In genomic region chr2:181768451-181768850, GRCm38 (mm10) we compare ENCODE assay signal across 22 mouse cellular contexts. TPM values are rescaled to one million over a fixed set of nuclear protein-coding genes. Genes with fewer than 3 reads are reported as not detected.
A peak's percentile ranks its signal among the peaks of the same experiment; 100 is the strongest.
DNase-seq lines count a peak whose midpoint lies in the region; ATAC-seq and TF ChIP-seq lines count a peak whose summit lies in the region.
"Had no signal": no experiment of that assay in that cellular context is flagged by ENCODE, and none has a peak within 500 bp of the region (broad histone marks: within the 10 kb centered on the region; RNA-seq: fewer than 3 reads in every experiment).

No protein-coding gene starts in this region.

- ATAC-seq in heart, embryonic 11.5 days (replicated peaks; ENCODE audit: insufficient number of reproducible peaks, low FRiP score, low TSS enrichment) = no peak
- no peak for ATAC-seq in forebrain, postnatal 0 days
- ATAC-seq in midbrain, embryonic 11.5 days (ENCODE audit: low FRiP score) = no peak
- no peak for ATAC-seq in neural tube, embryonic 15.5 days (ENCODE audit: low FRiP score)
- ATAC-seq in intestine, embryonic 16.5 days = no peak

- H3K9ac ChIP-seq in heart, embryonic 11.5 days (ENCODE audit: low read depth, low read length) = no peak overlapping the region
- 0 out of 2 replicates have a peak overlapping the region, but pooled peaks have one; percentile 4 for H3K9ac ChIP-seq in forebrain, postnatal 0 days
- H3K9ac ChIP-seq in midbrain, embryonic 11.5 days (ENCODE audit: low read length) = no peak overlapping the region
- H3K9ac ChIP-seq in neural tube, embryonic 15.5 days (replicated peaks) = peak overlapping the region; percentile 32
- no peak overlapping the region for H3K9ac ChIP-seq in intestine, embryonic 16.5 days (ENCODE audit: low read depth, low read length)
- H3K9ac ChIP-seq: limb, embryonic 13.5 days had no signal

- peak; percentile 75 for DNase-seq in heart, adult 11 months
- no peak for DNase-seq in forebrain, postnatal 0 days
- DNase-seq in midbrain, embryonic 11.5 days (ENCODE audit: low spot score, missing footprints) = no peak
- no peak for DNase-seq in c-Kit-positive CD71-positive TER-119-positive erythroid progenitor cells, embryonic 14.5 days (ENCODE audit: low spot score)
- DNase-seq in testis, postnatal 14 days (ENCODE audit: low spot score) = no peak
- DNase-seq: adrenal gland, postnatal 10 days; heart, postnatal 14 days; kidney, adult 11 months; kidney, postnatal 36 days; layer of hippocampus, postnatal 36 days; lung, postnatal 36 days; spleen, adult 18-20 months; thymus, postnatal 4 days had no signal

- no peak overlapping the region for H3K27ac ChIP-seq in heart, embryonic 11.5 days (ENCODE audit: low read depth, low read length)
- H3K27ac ChIP-seq in forebrain, postnatal 0 days (ENCODE audit: low read depth, low read length) = no peak overlapping the region
- no peak overlapping the region for H3K27ac ChIP-seq in midbrain, embryonic 11.5 days (ENCODE audit: low read depth, low read length)
- H3K27ac ChIP-seq in neural tube, embryonic 15.5 days (replicated peaks) = peak overlapping the region; percentile 49; the same call in 1 of the 2 replicates
- no peak overlapping the region for H3K27ac ChIP-seq in intestine, embryonic 16.5 days (ENCODE audit: low read length)
- H3K27ac ChIP-seq: limb, embryonic 13.5 days; stomach, postnatal 0 days had no signal

- no peak overlapping the region for H3K4me3 ChIP-seq in heart, embryonic 11.5 days (ENCODE audit: low read depth, low read length)
- H3K4me3 ChIP-seq in forebrain, postnatal 0 days (ENCODE audit: low read depth, low read length) = peak overlapping the region; percentile 26; the same call in 1 of the 2 replicates
- H3K4me3 ChIP-seq in midbrain, embryonic 11.5 days (ENCODE audit: low read depth, low read length) = peak overlapping the region; percentile 20
- peak overlapping the region; percentile 51 for H3K4me3 ChIP-seq in neural tube, embryonic 15.5 days (replicated peaks)
- H3K4me3 ChIP-seq in intestine, embryonic 16.5 days (ENCODE audit: low read length) = no peak overlapping the region
- H3K4me3 ChIP-seq: erythroblast, embryonic 14.5 days; limb, embryonic 13.5 days had no signal

- TF ChIP-seq CTCF in forebrain, postnatal 0 days (IDR thresholded peaks at IDR 0.05; ENCODE audit: low read depth) = no peak

- H3K27me3 ChIP-seq in heart, embryonic 11.5 days (ENCODE audit: control insufficient read depth, insufficient read depth, low read length) = peaks cover 6% of the 10 kb centered on the region
- H3K27me3 ChIP-seq in forebrain, postnatal 0 days (ENCODE audit: insufficient read depth, low read length) = no peaks in the 10 kb centered on the region
- no peaks in the 10 kb centered on the region for H3K27me3 ChIP-seq in midbrain, embryonic 11.5 days (ENCODE audit: control insufficient read depth, insufficient read depth, low read length)
- no peaks in the 10 kb centered on the region for H3K27me3 ChIP-seq in neural tube, embryonic 15.5 days (replicated peaks)
- 0 out of 2 replicates have a peak, but pooled peaks cover under 1% of the 10 kb centered on the region for H3K27me3 ChIP-seq in intestine, embryonic 16.5 days (replicated peaks; ENCODE audit: control insufficient read depth, insufficient read depth, low read length)

- no peaks in the 10 kb centered on the region for H3K9me3 ChIP-seq in heart, embryonic 11.5 days (replicated peaks; ENCODE audit: control insufficient read depth, low read length)
- no peaks in the 10 kb centered on the region for H3K9me3 ChIP-seq in forebrain, postnatal 0 days (ENCODE audit: low read length)
- no peaks in the 10 kb centered on the region for H3K9me3 ChIP-seq in midbrain, embryonic 11.5 days (ENCODE audit: control insufficient read depth, low read length)
- H3K9me3 ChIP-seq in neural tube, embryonic 15.5 days (replicated peaks) = no peaks in the 10 kb centered on the region
- no peaks in the 10 kb centered on the region for H3K9me3 ChIP-seq in intestine, embryonic 16.5 days (ENCODE audit: control insufficient read depth, low read length)
- H3K9me3 ChIP-seq: limb, embryonic 13.5 days had no signal

- H3K4me2 ChIP-seq in heart, embryonic 11.5 days = no peak overlapping the region
- peak overlapping the region; percentile 72 for H3K4me2 ChIP-seq in forebrain, postnatal 0 days (ENCODE audit: low read depth)
- peak overlapping the region; percentile 68 for H3K4me2 ChIP-seq in midbrain, embryonic 11.5 days
- H3K4me2 ChIP-seq in neural tube, embryonic 15.5 days = peak overlapping the region; percentile 62
- no peak overlapping the region for H3K4me2 ChIP-seq in intestine, embryonic 16.5 days (ENCODE audit: low read depth, low read length)
- H3K4me2 ChIP-seq: limb, embryonic 13.5 days had no signal

- no peaks in the 10 kb centered on the region for H3K4me1 ChIP-seq in heart, embryonic 11.5 days (ENCODE audit: control insufficient read depth, insufficient read depth, low read length)
- peaks cover 29% of the 10 kb centered on the region for H3K4me1 ChIP-seq in forebrain, postnatal 0 days (ENCODE audit: insufficient read depth)
- H3K4me1 ChIP-seq in midbrain, embryonic 11.5 days (ENCODE audit: control insufficient read depth, insufficient read depth, low read length) = peaks cover 22% of the 10 kb centered on the region
- H3K4me1 ChIP-seq in neural tube, embryonic 15.5 days = peaks cover 62% of the 10 kb centered on the region
- no peaks in the 10 kb centered on the region for H3K4me1 ChIP-seq in intestine, embryonic 16.5 days (ENCODE audit: control insufficient read depth, insufficient read depth, low read length)

- no peaks in the 10 kb centered on the region for H3K36me3 ChIP-seq in heart, embryonic 11.5 days (ENCODE audit: control insufficient read depth, insufficient read depth, low read length)
- no peaks in the 10 kb centered on the region for H3K36me3 ChIP-seq in forebrain, postnatal 0 days (ENCODE audit: insufficient read depth)
- no peaks in the 10 kb centered on the region for H3K36me3 ChIP-seq in midbrain, embryonic 11.5 days (ENCODE audit: control insufficient read depth, insufficient read depth, low read length)
- no peaks in the 10 kb centered on the region for H3K36me3 ChIP-seq in neural tube, embryonic 15.5 days
- no peaks in the 10 kb centered on the region for H3K36me3 ChIP-seq in intestine, embryonic 16.5 days (ENCODE audit: control insufficient read depth, insufficient read depth, low read length)
- H3K36me3 ChIP-seq: limb, embryonic 13.5 days had no signal

RNA-seq across cellular contexts. Expression of gene Myt1, which starts 5.3 kb away (rescaled TPM):
- polyA plus RNA-seq in heart, embryonic 11.5 days (2014; fragmentation: Nextera tagmentation; extraction: Ambion mirVana) = 0.06 and 0.65 TPM in 2 replicates
- 39.0 and 55.0 TPM in 2 replicates for total RNA-seq in forebrain, postnatal 0 days (2014; rRNA removed)
- 4.0 and 6.7 TPM in 2 replicates for polyA plus RNA-seq in forebrain, postnatal 0 days (2015; fragmentation: Nextera tagmentation; extraction: Ambion mirVana)
- polyA plus RNA-seq in midbrain, embryonic 11.5 days (2014; fragmentation: Nextera tagmentation; extraction: Ambion mirVana) = 28.7 and 31.0 TPM in 2 replicates
- polyA plus RNA-seq in neural tube, embryonic 15.5 days (2015; fragmentation: Nextera tagmentation; extraction: Ambion mirVana) = 11.3 and 15.1 TPM in 2 replicates
- 1.4 and 1.7 TPM in 2 replicates for polyA plus RNA-seq in intestine, embryonic 16.5 days (2015; fragmentation: Nextera tagmentation; extraction: Ambion mirVana)
- total RNA-seq: gastrocnemius, adult 18-20 months; heart, adult 8-10 months; heart, postnatal 14 days had no signal
- polyA plus RNA-seq: erythroblast, embryonic 14.5 days; liver, embryonic 16.5 days had no signal

RNA-seq across cellular contexts. Expression of gene Oprl1, which starts 53.6 kb away (rescaled TPM):
- 7.5 and 9.2 TPM in 2 replicates for polyA plus RNA-seq in heart, embryonic 11.5 days (2014; fragmentation: Nextera tagmentation; extraction: Ambion mirVana)
- total RNA-seq in forebrain, postnatal 0 days (2014; rRNA removed) = 114 and 134 TPM in 2 replicates
- 51.3 and 62.5 TPM in 2 replicates for polyA plus RNA-seq in forebrain, postnatal 0 days (2015; fragmentation: Nextera tagmentation; extraction: Ambion mirVana)
- 21.7 and 22.9 TPM in 2 replicates for polyA plus RNA-seq in midbrain, embryonic 11.5 days (2014; fragmentation: Nextera tagmentation; extraction: Ambion mirVana)
- polyA plus RNA-seq in neural tube, embryonic 15.5 days (2015; fragmentation: Nextera tagmentation; extraction: Ambion mirVana) = 72.5 and 87.0 TPM in 2 replicates
- polyA plus RNA-seq in intestine, embryonic 16.5 days (2015; fragmentation: Nextera tagmentation; extraction: Ambion mirVana) = 1.2 and 1.7 TPM in 2 replicates
- total RNA-seq: gastrocnemius, adult 18-20 months; heart, postnatal 14 days had no signal
- polyA plus RNA-seq: erythroblast, embryonic 14.5 days had no signal

Comparison
In these comparisons a context has a peak if more than half of its experiments do, and no peak if none do; other contexts are left out.
1. H3K4me2 ChIP-seq: peak in forebrain, postnatal 0 days (single experiment), midbrain, embryonic 11.5 days (single experiment) and neural tube, embryonic 15.5 days (single experiment); none in heart, embryonic 11.5 days (single experiment) and intestine, embryonic 16.5 days (single experiment).
2. H3K4me3 ChIP-seq: peak in forebrain, postnatal 0 days (single experiment), midbrain, embryonic 11.5 days (single experiment) and neural tube, embryonic 15.5 days (single experiment); none in heart, embryonic 11.5 days (single experiment) and intestine, embryonic 16.5 days (single experiment).
3. H3K9ac ChIP-seq: peak in forebrain, postnatal 0 days (single experiment) and neural tube, embryonic 15.5 days (single experiment); none in heart, embryonic 11.5 days (single experiment), midbrain, embryonic 11.5 days (single experiment) and intestine, embryonic 16.5 days (single experiment).